Mouse (Mus musculus) activated CD4-positive, CD25-positive, alpha-beta regulatory T cell, adult 9 weeks (primary cell): ENCODE results near the gene Samd13. TPM values are rescaled to one million over a fixed set of nuclear protein-coding genes. Genes with fewer than 3 reads are reported as not detected.

Experiments
- polyA plus RNA-seq: library from polyadenylated mRNA; unstranded; fragments of 100-300 nt; shearing (Covaris generic); gene quantifications from one replicate; pipeline ENCODE4 v1.2.1, GENCODE M21; 2017

The Samd13 gene
- polyA plus RNA-seq = not detected

DNA sequence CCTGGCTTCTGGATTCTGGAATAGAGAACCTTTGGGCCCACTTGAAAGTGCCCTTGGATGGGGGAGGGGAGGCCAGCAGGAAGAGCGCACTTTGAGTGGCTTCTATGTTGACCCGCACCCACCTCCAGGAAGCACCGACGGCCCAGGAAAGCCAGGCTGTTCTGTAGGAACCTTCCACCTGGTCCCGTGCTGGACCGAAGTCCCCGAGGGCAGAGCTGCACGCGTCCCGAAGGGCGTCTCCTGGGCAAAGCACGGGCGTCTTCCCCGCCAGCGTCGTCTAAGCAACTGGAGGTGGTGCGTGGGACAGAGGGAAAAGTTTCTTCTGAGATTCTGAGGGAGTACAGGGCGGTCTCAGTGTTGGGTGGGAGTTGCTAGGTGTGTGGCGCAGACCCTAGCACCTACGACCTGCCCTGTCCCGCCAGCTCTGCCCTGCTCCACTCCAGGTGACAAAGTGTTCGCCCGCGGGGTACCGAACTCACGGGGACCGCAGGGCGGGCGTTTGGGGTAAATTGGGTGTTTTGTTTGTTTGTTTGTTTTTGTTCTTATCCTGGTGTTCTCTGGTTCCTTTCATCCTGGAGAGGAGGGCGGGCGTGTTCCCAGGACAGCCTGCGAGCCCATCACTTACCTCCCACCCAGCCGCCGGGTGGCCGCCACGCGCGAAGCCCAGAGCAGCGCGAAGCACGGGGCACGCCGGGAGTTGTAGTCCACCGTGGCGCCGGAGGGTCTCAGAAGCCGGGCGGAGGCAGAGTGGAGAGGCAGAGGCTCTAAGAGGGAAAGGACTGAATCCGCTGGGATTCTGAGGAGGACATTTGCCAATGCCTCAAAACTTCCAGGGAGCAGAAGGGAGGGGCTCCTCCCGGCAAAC lies at the start of gene Samd13:
Samd13 (minus strand) TSS at position 782 of the 865 bp plus-strand sequence.

DNA sequence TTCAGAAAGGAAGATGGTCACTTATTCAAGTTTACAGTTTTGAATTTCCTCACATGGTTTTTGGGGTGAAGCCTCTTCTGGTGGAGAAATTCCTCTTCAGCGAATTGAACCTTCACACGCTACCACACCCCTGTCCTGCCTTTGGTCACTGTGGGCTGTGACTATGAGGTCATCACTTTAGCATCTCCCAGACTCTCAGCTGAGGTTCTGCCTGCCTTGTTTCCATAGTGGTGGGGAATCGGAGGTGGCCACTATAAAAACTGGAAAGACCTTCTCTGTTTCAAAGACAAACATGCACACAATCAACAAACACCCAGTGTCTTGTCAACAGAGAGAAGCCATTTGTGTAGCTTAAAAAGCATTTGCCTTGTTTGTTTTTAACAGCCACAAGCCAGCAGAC lies 34.2 kb downstream of the Samd13 start, which contains the start of gene 4930503B20Rik:
4930503B20Rik (minus strand) TSS at position 101 of the 400 bp plus-strand sequence.

GRCm38 (mm10) chr3:146615496-146615895 lies 69.9 kb downstream of the Samd13 start, which contains the start of gene Dnase2b:
Dnase2b (minus strand) TSS chr3:146615596.

Other genes starting within 250 kb of the Samd13 start
- gene Ctbs, start 235.8 kb downstream of the Samd13 start, polyA plus RNA-seq = 11.3 TPM
- gene Spata1, start 185.8 kb downstream of the Samd13 start, polyA plus RNA-seq = 8.3 TPM
- 533 TPM for gene Gng5, start 185.8 kb downstream of the Samd13 start, polyA plus RNA-seq
- 75.6 TPM for gene Rpf1, start 164.2 kb downstream of the Samd13 start, polyA plus RNA-seq
- not detected for gene Uox, start 115.2 kb downstream of the Samd13 start, polyA plus RNA-seq
- gene Dnase2b, start 70.0 kb downstream of the Samd13 start, polyA plus RNA-seq = not detected
- gene 4930503B20Rik, start 34.3 kb downstream of the Samd13 start, polyA plus RNA-seq = not detected
- gene Prkacb, start 127.4 kb upstream of the Samd13 start, polyA plus RNA-seq = 168 TPM
- not detected for gene Ttll7, start 166.8 kb upstream of the Samd13 start, polyA plus RNA-seq